Comparison of ENCODE assay signal across 16 mouse cellular contexts in the genomic region with DNA sequence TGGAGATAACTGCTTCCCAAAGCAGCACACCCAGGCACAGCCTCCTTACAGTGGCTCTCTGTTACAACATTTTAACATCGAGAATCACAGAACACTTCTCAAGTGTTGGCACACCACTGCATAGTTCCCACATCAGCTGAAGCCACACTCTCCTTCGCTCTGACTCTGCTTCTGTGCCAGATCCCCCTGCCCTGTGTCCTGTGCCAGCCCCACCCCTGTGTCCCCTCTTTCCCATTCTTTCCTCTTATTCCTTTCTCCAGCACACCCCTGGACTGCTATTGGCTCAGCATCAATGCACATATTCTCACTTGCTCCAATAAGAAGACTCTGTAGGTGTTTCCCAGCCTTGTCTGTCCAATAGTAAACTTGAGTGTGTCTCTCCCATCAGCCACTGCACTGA. TPM values are rescaled to one million over a fixed set of nuclear protein-coding genes. Genes with fewer than 3 reads are reported as not detected.
"Had no signal": no experiment of that assay in that cellular context is flagged by ENCODE, and none has a peak within 500 bp of the region (broad histone marks: within the 10 kb centered on the region; RNA-seq: fewer than 3 reads in every experiment).

No protein-coding gene starts in this region.

- H3K9ac ChIP-seq: limb, embryonic 12.5 days; limb, embryonic 15.5 days; liver, embryonic 14.5 days; liver, postnatal 0 days; lung, embryonic 14.5 days had no signal

- ATAC-seq: liver, postnatal 0 days had no signal

- DNase-seq: kidney, postnatal 14 days; kidney, postnatal 4 days; left cerebral cortex, postnatal 4 days; liver, postnatal 0 days; lung, embryonic 14.5 days; lung, postnatal 10 days; lung, postnatal 4 days; midbrain, embryonic 14.5 days; thymus, adult 18-20 months; thymus, postnatal 36 days had no signal

- H3K36me3 ChIP-seq: limb, embryonic 12.5 days; limb, embryonic 15.5 days had no signal

- H3K9me3 ChIP-seq: limb, embryonic 12.5 days; limb, embryonic 15.5 days had no signal

- H3K4me2 ChIP-seq: limb, embryonic 12.5 days; limb, embryonic 15.5 days; liver, embryonic 11.5 days; lung, embryonic 14.5 days; midbrain, embryonic 11.5 days had no signal

- H3K4me1 ChIP-seq: limb, embryonic 12.5 days; limb, embryonic 15.5 days had no signal

- H3K27ac ChIP-seq: limb, embryonic 12.5 days; limb, embryonic 15.5 days; liver, embryonic 14.5 days had no signal

- H3K4me3 ChIP-seq: limb, embryonic 12.5 days; limb, embryonic 15.5 days had no signal

- H3K27me3 ChIP-seq: limb, embryonic 15.5 days had no signal

RNA-seq across cellular contexts. Expression of gene Fstl4, which starts 45.1 kb away (rescaled TPM):
- total RNA-seq: megakaryocyte-erythroid progenitor cell, adult 5-6 weeks had no signal
- polyA plus RNA-seq: liver, postnatal 0 days had no signal
